Mouse (Mus musculus) embryonic facial prominence, embryonic 12.5 days (tissue): ENCODE data around the gene Il1rapl2. TPM values are rescaled to one million over a fixed set of nuclear protein-coding genes. Genes with fewer than 3 reads are reported as not detected.

ENCODE experiments used
- ATAC-seq: fragments of 200-750 bp; cut with Nextera tagmentation; 2 replicates; pipeline ENCODE4 v1.8.0; 2017; ENCODE audit not compliant: insufficient number of reproducible peaks, insufficient read depth, low FRiP score, low TSS enrichment
- H3K27ac ChIP-seq: fragments of 300-500 bp; sonication (generic); 2 replicates; pipeline ENCODE4 v1.5.1; 2016; ENCODE audit warnings: mild to moderate bottlenecking
- H3K27me3 ChIP-seq: fragments of 300-500 bp; sonication (generic); 2 replicates; pipeline ENCODE4 v1.6.1; 2016; ENCODE audit warnings: mild to moderate bottlenecking, moderate library complexity
- H3K36me3 ChIP-seq: fragments of 300-500 bp; sonication (generic); 2 replicates; pipeline ENCODE4 v1.6.1; 2016; ENCODE audit warnings: mild to moderate bottlenecking
- H3K4me1 ChIP-seq: fragments of 300-500 bp; sonication (generic); 2 replicates; pipeline ENCODE4 v1.6.1; 2016
- H3K4me2 ChIP-seq: fragments of 300-500 bp; sonication (generic); replicated peaks from 2 replicates; pipeline ENCODE4 v1.6.1; 2016; ENCODE audit warnings: mild to moderate bottlenecking, moderate library complexity
- H3K4me3 ChIP-seq: fragments of 300-500 bp; sonication (generic); 2 replicates; pipeline ENCODE4 v1.5.1; 2016; ENCODE audit warnings: mild to moderate bottlenecking
- H3K9ac ChIP-seq: fragments of 300-500 bp; sonication (generic); 2 replicates; pipeline ENCODE4 v1.6.1; 2016; ENCODE audit warnings: mild to moderate bottlenecking, moderate library complexity
- H3K9me3 ChIP-seq: fragments of 300-500 bp; sonication (generic); 2 replicates; pipeline ENCODE4 v1.6.1; 2016; ENCODE audit warnings: mild to moderate bottlenecking, moderate library complexity
- WGBS: fragments of 180-500 bp; shearing (Covaris S2); methylation state at CpG from one replicate; pipeline ENCODE4 v1.1.7; 2016; 5-methylcytosine and 5-hydroxymethylcytosine counted together
- polyA plus RNA-seq: library from polyadenylated mRNA; unstranded; fragments of >200 nt; fragmentation: Nextera tagmentation; extraction: Ambion mirVana; gene quantifications from 2 replicates; pipeline ENCODE4 v1.2.1, GENCODE M21; 2016

Gene Il1rapl2
- polyA plus RNA-seq, 1 experiment from 2014 or later, result 1.1 TPM

- ATAC-seq, result no peak
- Histone ChIP-seq H3K36me3 (no peaks in the 10 kb centered on the region), H3K27me3 (no peaks in the 10 kb centered on the region), H3K9ac (no peak overlapping the region), H3K4me2 (no peak overlapping the region), H3K4me3 (no peak overlapping the region), H3K27ac (no peak overlapping the region), H3K9me3 (no peaks in the 10 kb centered on the region), H3K4me1 (no peaks in the 10 kb centered on the region)
- WGBS, result 51% methylated on average over 3 of the region's 3 CpGs
Observed at GRCm38 (mm10) chrX:137809526-137809925, 239.1 kb downstream of the Il1rapl2 start.

- Histone ChIP-seq H3K9me3 (no peaks in the 10 kb centered on the region), H3K4me2 (no peak overlapping the region), H3K27ac (no peak overlapping the region), H3K4me1 (no peaks in the 10 kb centered on the region), H3K36me3 (no peaks in the 10 kb centered on the region), H3K9ac (no peak overlapping the region), H3K27me3 (no peaks in the 10 kb centered on the region), H3K4me3 (no peak overlapping the region)
- WGBS, result 71% methylated on average over 1 of the region's 1 CpGs
- no peak for ATAC-seq
Observed at GRCm38 (mm10) chrX:137812151-137812550, 241.7 kb downstream of the Il1rapl2 start.

GRCm38 (mm10) chrX:137848936-137849335 lies 278.5 kb downstream of the Il1rapl2 start:
- Histone ChIP-seq H3K36me3 (no peaks in the 10 kb centered on the region), H3K27ac (no peak overlapping the region), H3K4me2 (no peak overlapping the region), H3K9ac (no peak overlapping the region), H3K27me3 (no peaks in the 10 kb centered on the region), H3K9me3 (no peaks in the 10 kb centered on the region), H3K4me1 (no peaks in the 10 kb centered on the region), H3K4me3 (no peak overlapping the region)
- no peak for ATAC-seq
- 54% methylated on average over 3 of the region's 3 CpGs for WGBS

- H3K4me1 ChIP-seq, result no peaks in the 10 kb centered on the region
- H3K9ac ChIP-seq, result no peak overlapping the region
- no peaks in the 10 kb centered on the region for H3K36me3 ChIP-seq
- H3K27ac ChIP-seq, result no peak overlapping the region
- no peak overlapping the region for H3K4me2 ChIP-seq
- ATAC-seq, result no peak
- no peaks in the 10 kb centered on the region for H3K9me3 ChIP-seq
- H3K27me3 ChIP-seq, result no peaks in the 10 kb centered on the region
- H3K4me3 ChIP-seq, result no peak overlapping the region
Observed at GRCm38 (mm10) chrX:137923490-137923889, 353.1 kb downstream of the Il1rapl2 start.

- Histone ChIP-seq H3K4me3 (no peak overlapping the region), H3K27me3 (no peaks in the 10 kb centered on the region), H3K36me3 (no peaks in the 10 kb centered on the region), H3K4me2 (no peak overlapping the region), H3K27ac (no peak overlapping the region), H3K4me1 (no peaks in the 10 kb centered on the region), H3K9me3 (no peaks in the 10 kb centered on the region), H3K9ac (no peak overlapping the region)
- WGBS, result 68% methylated on average over 2 of the region's 2 CpGs
- no peak for ATAC-seq
Observed at GRCm38 (mm10) chrX:137926835-137927234, 356.4 kb downstream of the Il1rapl2 start.

GRCm38 (mm10) chrX:137947741-137948140 lies 377.3 kb downstream of the Il1rapl2 start:
- no peaks in the 10 kb centered on the region for H3K27me3 ChIP-seq
- H3K27ac ChIP-seq, result no peak overlapping the region
- no peaks in the 10 kb centered on the region for H3K36me3 ChIP-seq
- no peak for ATAC-seq
- H3K4me3 ChIP-seq, result no peak overlapping the region
- no peaks in the 10 kb centered on the region for H3K4me1 ChIP-seq
- H3K9me3 ChIP-seq, result no peaks in the 10 kb centered on the region
- no peak overlapping the region for H3K9ac ChIP-seq
- H3K4me2 ChIP-seq, result no peak overlapping the region
- 74% methylated on average over 1 of the region's 1 CpGs for WGBS

- Histone ChIP-seq H3K9me3 (no peaks in the 10 kb centered on the region), H3K27ac (no peak overlapping the region), H3K36me3 (no peaks in the 10 kb centered on the region), H3K4me2 (no peak overlapping the region), H3K9ac (no peak overlapping the region), H3K4me1 (no peaks in the 10 kb centered on the region), H3K4me3 (no peak overlapping the region), H3K27me3 (no peaks in the 10 kb centered on the region)
- WGBS, result 82% methylated on average over 5 of the region's 5 CpGs
- ATAC-seq, result no peak
Observed at GRCm38 (mm10) chrX:137971306-137971705, 400.9 kb downstream of the Il1rapl2 start.

- Histone ChIP-seq H3K4me2 (no peak overlapping the region), H3K27me3 (no peaks in the 10 kb centered on the region), H3K9me3 (no peaks in the 10 kb centered on the region), H3K27ac (no peak overlapping the region), H3K4me1 (no peaks in the 10 kb centered on the region), H3K9ac (no peak overlapping the region), H3K36me3 (no peaks in the 10 kb centered on the region), H3K4me3 (no peak overlapping the region)
- WGBS, result 95% methylated on average over 3 of the region's 3 CpGs
- ATAC-seq, result no peak
Observed at GRCm38 (mm10) chrX:138043113-138043512, 472.7 kb downstream of the Il1rapl2 start.

- Histone ChIP-seq H3K4me1 (no peaks in the 10 kb centered on the region), H3K4me2 (no peak overlapping the region), H3K4me3 (no peak overlapping the region), H3K9ac (no peak overlapping the region), H3K27me3 (no peaks in the 10 kb centered on the region), H3K27ac (no peak overlapping the region), H3K9me3 (no peaks in the 10 kb centered on the region), H3K36me3 (no peaks in the 10 kb centered on the region)
- no peak for ATAC-seq
- 47% methylated on average over 6 of the region's 6 CpGs for WGBS
Observed at GRCm38 (mm10) chrX:138103954-138104353, 533.5 kb downstream of the Il1rapl2 start.

- H3K9ac ChIP-seq, result no peak overlapping the region
- no peaks in the 10 kb centered on the region for H3K27me3 ChIP-seq
- H3K4me2 ChIP-seq, result no peak overlapping the region
- no peaks in the 10 kb centered on the region for H3K36me3 ChIP-seq
- H3K27ac ChIP-seq, result no peak overlapping the region
- no peaks in the 10 kb centered on the region for H3K4me1 ChIP-seq
- H3K9me3 ChIP-seq, result no peaks in the 10 kb centered on the region
- no peak for ATAC-seq
- no peak overlapping the region for H3K4me3 ChIP-seq
- WGBS, result 42% methylated on average over 3 of the region's 3 CpGs
Observed at GRCm38 (mm10) chrX:138104668-138105067, 534.3 kb downstream of the Il1rapl2 start.

- no peaks in the 10 kb centered on the region for H3K9me3 ChIP-seq
- H3K4me3 ChIP-seq, result no peak overlapping the region
- no peaks in the 10 kb centered on the region for H3K4me1 ChIP-seq
- H3K4me2 ChIP-seq, result no peak overlapping the region
- no peaks in the 10 kb centered on the region for H3K36me3 ChIP-seq
- ATAC-seq, result no peak
- H3K9ac ChIP-seq, result no peak overlapping the region
- no peaks in the 10 kb centered on the region for H3K27me3 ChIP-seq
- WGBS, result 10% methylated on average over 3 of the region's 3 CpGs
- no peak overlapping the region for H3K27ac ChIP-seq
Observed at GRCm38 (mm10) chrX:138170146-138170545, 599.7 kb downstream of the Il1rapl2 start.

GRCm38 (mm10) chrX:138209480-138209879 lies 639.1 kb downstream of the Il1rapl2 start, which contains the start of gene Tex13a:
TSS of gene Tex13a (minus strand) at chrX:138209580.
- 91% methylated on average over 3 of the region's 3 CpGs for WGBS
- ATAC-seq, result no peak
- H3K9ac ChIP-seq, result no peak within 1 kb of the TSS
- no peak within 1 kb of the TSS for H3K4me3 ChIP-seq
- H3K4me2 ChIP-seq, result no peak within 1 kb of the TSS
- no peaks in the 10 kb centered on the region for H3K36me3 ChIP-seq
- 0 out of 2 replicates have a peak, but pooled peaks cover 3% of the 10 kb centered on the region for H3K27me3 ChIP-seq
- no peak within 1 kb of the TSS for H3K27ac ChIP-seq
- H3K4me1 ChIP-seq, result no peaks in the 10 kb centered on the region
- H3K9me3 ChIP-seq, result no peaks in the 10 kb centered on the region

- Histone ChIP-seq H3K4me1 (no peaks in the 10 kb centered on the region), H3K9me3 (no peaks in the 10 kb centered on the region), H3K4me2 (no peak overlapping the region), H3K4me3 (no peak overlapping the region), H3K27ac (no peak overlapping the region), H3K36me3 (no peaks in the 10 kb centered on the region), H3K27me3 (no peaks in the 10 kb centered on the region), H3K9ac (no peak overlapping the region)
- 42% methylated on average over 4 of the region's 4 CpGs for WGBS
- no peak for ATAC-seq
Observed at GRCm38 (mm10) chrX:138234626-138235025, 664.2 kb downstream of the Il1rapl2 start.
